Mouse (Mus musculus) heart, postnatal 0 days (tissue): ENCODE data around the gene Pigk. TPM values are rescaled to one million over a fixed set of nuclear protein-coding genes. Genes with fewer than 3 reads are reported as not detected.

ENCODE experiments used
- ATAC-seq: fragments of 200-750 bp; cut with Nextera tagmentation; 2 replicates; pipeline ENCODE4 v1.8.0; 2017; ENCODE audit warnings: low read depth, moderate number of reproducible peaks, moderate library complexity; ENCODE audit not compliant: insufficient read depth
- DNase-seq: peaks from one replicate; pipeline ENCODE4 v3.0.0-alpha.2; 2016; ENCODE audit warnings: low spot score
- H3K27ac ChIP-seq: fragments of 300-500 bp; sonication (generic); 2 replicates; pipeline ENCODE4 v1.5.1; 2014; ENCODE audit warnings: low read depth, mild to moderate bottlenecking
- H3K27me3 ChIP-seq: fragments of 300-500 bp; sonication (generic); 2 replicates; pipeline ENCODE4 v1.6.1; 2014; ENCODE audit warnings: low read length, mixed read lengths; ENCODE audit not compliant: control insufficient read depth, insufficient read depth
- H3K36me3 ChIP-seq: fragments of 300-500 bp; sonication (generic); replicated peaks from 2 replicates; pipeline ENCODE4 v1.6.1; 2014; ENCODE audit warnings: low read length, mixed read lengths; ENCODE audit not compliant: control insufficient read depth, insufficient read depth
- H3K4me1 ChIP-seq: fragments of 300-500 bp; sonication (generic); 2 replicates; pipeline ENCODE4 v1.6.1; 2014; ENCODE audit warnings: antibody characterized with exemption; ENCODE audit not compliant: control insufficient read depth, insufficient read depth
- H3K4me2 ChIP-seq: fragments of 300-500 bp; sonication (generic); 2 replicates; pipeline ENCODE4 v1.6.1; 2014; ENCODE audit warnings: low read depth, mild to moderate bottlenecking, low read length, moderate library complexity
- H3K4me3 ChIP-seq: fragments of 300-500 bp; sonication (generic); 2 replicates; pipeline ENCODE4 v1.5.1; 2014; ENCODE audit warnings: low read depth, low read length
- H3K9ac ChIP-seq: fragments of 300-500 bp; sonication (generic); replicated peaks from 2 replicates; pipeline ENCODE4 v1.6.1; 2014; ENCODE audit warnings: low read depth, low read length, mixed read lengths
- H3K9me3 ChIP-seq: fragments of 300-500 bp; sonication (generic); replicated peaks from 2 replicates; pipeline ENCODE4 v1.6.1; 2016; ENCODE audit warnings: low read length; ENCODE audit not compliant: control insufficient read depth
- CTCF ChIP-seq: IDR thresholded peaks from 2 replicates; pipeline ENCODE4 v1.5.1; 2016; ENCODE audit warnings: antibody characterized with exemption, control low read depth, low read depth
- EP300 ChIP-seq: IDR thresholded peaks from 2 replicates; pipeline ENCODE4 v1.6.1; 2016; ENCODE audit warnings: antibody characterized with exemption, low read depth
- WGBS: fragments of 180-500 bp; shearing (Covaris S2); extraction: QIAGEN DNeasy Blood & Tissue Kit; methylation state at CpG from one replicate; pipeline ENCODE4 v1.1.7; 2014; 5-methylcytosine and 5-hydroxymethylcytosine counted together
- polyA plus RNA-seq: library from polyadenylated mRNA; unstranded; fragments of >200 nt; fragmentation: Nextera tagmentation; extraction: Ambion mirVana; gene quantifications from 2 replicates; pipeline ENCODE4 v1.2.1, GENCODE M21; 2015
- total RNA-seq: library from RNA; depleted of rRNA; stranded (reverse); fragments of >200 nt; gene quantifications from 2 replicates; pipeline ENCODE4 v1.2.3, GENCODE M21; 2014; ENCODE audit warnings: low replicate concordance

Gene Pigk
- total and polyA plus RNA-seq, 2 experiments from 2014 or later = 17.8 to 28.4 TPM

DNA sequence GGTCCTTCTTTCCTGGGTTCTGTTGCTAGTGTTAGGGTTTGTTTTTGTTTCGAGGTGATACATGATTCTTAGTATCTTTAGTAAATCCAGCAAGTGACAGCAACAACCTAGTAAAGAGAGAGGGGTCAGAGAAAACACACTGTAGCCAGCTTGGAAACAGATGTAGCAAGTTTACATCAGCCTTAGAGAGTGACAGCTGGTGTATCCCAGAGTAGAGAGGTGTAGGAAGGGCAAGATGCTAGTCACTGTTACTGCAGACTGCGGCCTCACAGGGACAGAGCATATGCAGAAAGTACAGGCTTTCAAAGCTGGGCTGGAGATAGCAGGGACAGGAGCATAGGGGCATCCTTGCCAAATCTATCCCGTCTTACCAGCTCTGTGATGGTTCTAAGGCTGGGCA, 44.1 kb upstream of the Pigk start:
- H3K27ac ChIP-seq = no peak overlapping the region

DNA sequence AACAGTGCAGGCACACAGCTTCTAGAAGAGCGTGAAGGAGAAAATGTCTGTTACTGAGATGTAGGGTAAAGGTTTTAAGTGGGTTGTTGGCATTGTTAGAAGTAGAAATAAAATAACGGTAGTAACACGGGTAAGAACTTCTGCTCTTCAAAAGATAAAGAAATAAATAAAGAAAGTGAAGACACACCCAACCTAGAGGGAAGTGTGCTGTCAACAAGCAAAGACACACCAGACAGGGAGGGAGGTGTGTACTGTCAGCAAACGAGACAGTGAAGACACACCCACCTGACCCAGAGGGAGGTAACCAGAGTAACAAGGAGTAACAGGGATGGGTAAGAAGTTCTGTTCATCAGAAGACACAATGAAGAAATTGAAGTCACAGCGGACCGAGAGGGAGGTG, 39.2 kb upstream of the Pigk start:
- Histone ChIP-seq H3K9ac (no peak overlapping the region), H3K27me3 (0 out of 2 replicates have a peak, but pooled peaks cover 11% of the 10 kb centered on the region), H3K4me1 (no peaks in the 10 kb centered on the region), H3K27ac (no peak overlapping the region), H3K4me2 (no peak overlapping the region), H3K9me3 (no peaks in the 10 kb centered on the region), H3K4me3 (no peak overlapping the region), H3K36me3 (no peaks in the 10 kb centered on the region)
- no peak for TF ChIP-seq CTCF
- DNase-seq = no peak
- 61% methylated on average over 6 of the region's 6 CpGs for WGBS
- no peak for ATAC-seq

More for the DNA sequence above, 44.1 kb upstream of the Pigk start:
- no peak overlapping the region for H3K4me2 ChIP-seq
- no peaks in the 10 kb centered on the region for H3K36me3 ChIP-seq
- ATAC-seq (no peak), DNase-seq (no peak)
- no peak overlapping the region for H3K4me3 ChIP-seq
- no peak overlapping the region for H3K9ac ChIP-seq
- H3K9me3 ChIP-seq = no peaks in the 10 kb centered on the region
- WGBS = 62% methylated on average over 3 of the region's 3 CpGs
- TF ChIP-seq EP300 (no peak), CTCF (no peak)
- H3K4me1 ChIP-seq = no peaks in the 10 kb centered on the region
- peaks cover 51% of the 10 kb centered on the region for H3K27me3 ChIP-seq

DNA sequence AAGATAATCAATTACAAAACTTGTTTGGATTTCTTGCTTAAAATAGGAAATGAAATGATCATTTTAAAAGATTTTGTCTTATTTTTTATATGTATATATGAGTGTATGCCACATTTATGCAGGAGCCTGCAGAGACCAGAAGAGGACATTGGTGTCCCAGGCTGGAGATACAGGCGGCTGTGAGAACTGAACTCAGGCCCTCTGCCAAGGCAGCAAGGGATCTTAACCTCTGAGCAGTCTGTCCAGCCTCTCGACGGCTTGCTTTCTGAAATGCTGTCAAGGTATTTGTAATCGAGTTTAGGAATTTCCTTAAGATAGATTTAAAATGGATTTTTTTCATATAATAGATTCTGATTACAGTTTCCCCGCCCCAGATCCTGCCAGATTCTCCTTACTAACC, 25.4 kb upstream of the Pigk start:
- no peak overlapping the region for H3K27ac ChIP-seq
- no peak for DNase-seq
- H3K4me2 ChIP-seq = no peak overlapping the region
- H3K9ac ChIP-seq = no peak overlapping the region
- no peak for ATAC-seq
- TF ChIP-seq CTCF = no peak
- no peak for TF ChIP-seq EP300
- H3K4me1 ChIP-seq = no peaks in the 10 kb centered on the region
- no peaks in the 10 kb centered on the region for H3K27me3 ChIP-seq
- H3K9me3 ChIP-seq = no peaks in the 10 kb centered on the region
- no peak overlapping the region for H3K4me3 ChIP-seq
- no peaks in the 10 kb centered on the region for H3K36me3 ChIP-seq
- 67% methylated on average over 5 of the region's 5 CpGs for WGBS

DNA sequence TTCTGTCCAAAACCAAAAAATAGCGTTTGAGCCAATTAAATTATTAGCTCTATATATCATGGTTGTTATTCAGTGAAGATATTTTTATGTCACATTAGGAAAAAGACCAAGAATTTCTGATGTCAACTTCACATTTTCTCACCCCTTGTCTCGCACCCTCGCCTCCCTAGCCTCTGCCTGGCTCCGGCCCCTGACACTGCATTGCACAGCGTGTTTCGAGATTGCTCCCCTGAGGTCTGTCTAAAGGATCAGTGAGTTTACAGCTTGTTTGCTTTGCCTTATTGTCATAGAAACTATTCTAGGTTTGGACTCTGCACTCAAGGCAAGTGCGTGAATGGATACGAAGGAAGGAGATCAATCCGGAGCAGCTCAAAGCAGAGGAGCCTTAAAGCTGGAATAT, 24.8 kb upstream of the Pigk start:
- H3K27ac ChIP-seq = no peak overlapping the region
- TF ChIP-seq CTCF (no peak), EP300 (no peak)
- no peaks in the 10 kb centered on the region for H3K27me3 ChIP-seq
- no peaks in the 10 kb centered on the region for H3K36me3 ChIP-seq
- H3K4me1 ChIP-seq = no peaks in the 10 kb centered on the region
- H3K9ac ChIP-seq = no peak overlapping the region
- ATAC-seq = no peak
- DNase-seq = no peak
- H3K4me2 ChIP-seq = no peak overlapping the region
- H3K4me3 ChIP-seq = no peak overlapping the region
- WGBS = 71% methylated on average over 9 of the region's 9 CpGs
- H3K9me3 ChIP-seq = no peaks in the 10 kb centered on the region

DNA sequence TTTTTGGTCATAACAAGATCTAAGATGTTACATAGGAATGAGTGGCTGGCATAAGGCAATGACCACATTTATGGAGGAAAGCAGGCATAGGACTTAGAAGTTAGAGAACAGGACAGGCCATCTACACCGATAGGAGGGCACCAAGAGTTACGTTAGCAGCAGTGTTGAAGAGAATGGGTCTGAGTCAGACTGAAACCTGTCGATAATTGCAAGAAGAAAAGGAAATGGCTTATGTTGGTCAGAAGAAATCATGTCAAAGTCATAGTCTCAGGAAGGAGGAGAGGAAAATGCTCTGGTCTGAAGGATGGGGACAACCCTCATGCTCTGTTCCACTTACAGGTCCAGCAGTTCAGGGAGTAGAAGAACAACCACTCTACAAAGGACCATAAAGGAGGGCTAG, 18.9 kb upstream of the Pigk start:
- ATAC-seq = no peak
- no peak overlapping the region for H3K27ac ChIP-seq
- H3K9me3 ChIP-seq = no peaks in the 10 kb centered on the region
- TF ChIP-seq EP300 (no peak), CTCF (no peak)
- no peak for DNase-seq
- H3K9ac ChIP-seq = no peak overlapping the region
- 91% methylated on average over 3 of the region's 3 CpGs for WGBS
- H3K4me3 ChIP-seq = no peak overlapping the region
- no peaks in the 10 kb centered on the region for H3K4me1 ChIP-seq
- H3K4me2 ChIP-seq = no peak overlapping the region
- no peaks in the 10 kb centered on the region for H3K27me3 ChIP-seq
- H3K36me3 ChIP-seq = no peaks in the 10 kb centered on the region

DNA sequence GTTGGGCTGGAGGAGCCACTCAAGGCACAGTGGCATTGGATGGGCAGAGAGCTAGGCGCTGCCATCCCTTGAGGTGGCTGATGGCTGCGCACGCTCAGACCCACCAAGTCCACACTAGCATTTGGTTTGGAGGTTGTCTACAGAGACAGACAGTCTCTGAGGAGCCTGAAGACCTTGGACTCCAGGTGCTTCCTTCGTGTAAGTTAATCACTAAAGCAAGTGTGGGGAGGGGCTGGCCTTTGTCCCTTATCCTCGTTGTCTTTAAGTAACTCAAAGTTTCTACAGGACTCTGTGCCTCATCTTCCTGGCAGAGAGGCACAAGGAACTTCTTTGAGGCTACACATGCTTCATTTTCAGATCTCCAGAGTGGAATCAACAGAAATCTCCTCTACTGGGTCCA, 15.9 kb upstream of the Pigk start:
- no peak for TF ChIP-seq CTCF
- TF ChIP-seq EP300 = no peak
- ATAC-seq = no peak

More for the DNA sequence above, 15.9 kb upstream of the Pigk start:
- H3K27ac ChIP-seq = no peak overlapping the region
- H3K36me3 ChIP-seq = no peaks in the 10 kb centered on the region
- H3K4me1 ChIP-seq = no peaks in the 10 kb centered on the region
- H3K4me3 ChIP-seq = no peak overlapping the region
- no peak overlapping the region for H3K4me2 ChIP-seq
- 79% methylated on average over 5 of the region's 5 CpGs for WGBS
- no peak overlapping the region for H3K9ac ChIP-seq
- H3K9me3 ChIP-seq = no peaks in the 10 kb centered on the region
- H3K27me3 ChIP-seq = no peaks in the 10 kb centered on the region
- DNase-seq = no peak
